Mouse (Mus musculus): Measurements from ENCODE around the gene Sf3a1. TPM values are rescaled to one million over a fixed set of nuclear protein-coding genes. Genes with fewer than 3 reads are reported as not detected.
"Not testable (repeated sequence)": the region's sequence is repeated elsewhere in the genome, so short reads cannot be mapped to it uniquely, and the experiment has no call there.

The Sf3a1 gene
- polyA plus RNA-seq, 1 experiment from 2014 or later: 71.6 TPM

GRCm38 (mm10) chr11:4160758-4161480 lies 769 bp downstream of the Sf3a1 start:
- H3K36me3 ChIP-seq: peaks cover 46% of the 10 kb centered on the region
- H3K4me3 ChIP-seq: peak overlapping the region; percentile 92
- peaks cover 67% of the 10 kb centered on the region for H3K4me1 ChIP-seq
- H3K27me3 ChIP-seq: no peaks in the 10 kb centered on the region
- H3K9me3 ChIP-seq: no peaks in the 10 kb centered on the region
- peak overlapping the region; percentile 93 for H3K4me2 ChIP-seq
- no peak for ATAC-seq (ENCODE audit: insufficient number of reproducible peaks, insufficient read depth, low FRiP score, low TSS enrichment, low read depth)
- WGBS: 6% methylated on average over 15 of the region's 15 CpGs
- peak overlapping the region; percentile 88 for H3K27ac ChIP-seq
- H3K9ac ChIP-seq: peak overlapping the region; percentile 93

GRCm38 (mm10) chr11:4164701-4165100 lies 4.6 kb downstream of the Sf3a1 start:
- H3K4me2 ChIP-seq: peak overlapping the region; percentile 43
- H3K27me3 ChIP-seq: no peaks in the 10 kb centered on the region
- peaks cover 45% of the 10 kb centered on the region for H3K4me1 ChIP-seq
- peaks cover 84% of the 10 kb centered on the region for H3K36me3 ChIP-seq
- peak overlapping the region; percentile 22; the same call in 1 of the 2 replicates for H3K9ac ChIP-seq
- ATAC-seq (ENCODE audit: insufficient number of reproducible peaks, insufficient read depth, low FRiP score, low TSS enrichment, low read depth): peak; percentile 74; the same call in 1 of the 2 replicates
- 33% methylated on average over 2 of the region's 2 CpGs for WGBS
- H3K9me3 ChIP-seq: no peaks in the 10 kb centered on the region
- H3K27ac ChIP-seq: peak overlapping the region; percentile 84
- H3K4me3 ChIP-seq: peak overlapping the region; percentile 3; the same call in 1 of the 2 replicates

GRCm38 (mm10) chr11:4166467-4167090 lies 6.4 kb downstream of the Sf3a1 start:
- no peak overlapping the region for H3K4me3 ChIP-seq
- no peak overlapping the region for H3K27ac ChIP-seq
- no peaks in the 10 kb centered on the region for H3K9me3 ChIP-seq
- H3K27me3 ChIP-seq: no peaks in the 10 kb centered on the region
- WGBS: 91% methylated on average over 7 of the region's 7 CpGs
- H3K36me3 ChIP-seq: peaks cover 97% of the 10 kb centered on the region
- H3K9ac ChIP-seq: no peak overlapping the region
- H3K4me2 ChIP-seq: no peak overlapping the region
- H3K4me1 ChIP-seq: peaks cover 37% of the 10 kb centered on the region
- ATAC-seq (ENCODE audit: insufficient number of reproducible peaks, insufficient read depth, low FRiP score, low TSS enrichment, low read depth): no peak

GRCm38 (mm10) chr11:4174586-4174985 lies 14.4 kb downstream of the Sf3a1 start:
- Histone ChIP-seq H3K4me3 (no peak overlapping the region), H3K9ac (no peak overlapping the region), H3K4me2 (no peak overlapping the region), H3K27me3 (no peaks in the 10 kb centered on the region), H3K36me3 (peaks cover 100% of the 10 kb centered on the region), H3K9me3 (no peaks in the 10 kb centered on the region), H3K4me1 (no peaks in the 10 kb centered on the region), H3K27ac (no peak overlapping the region)
- 87% methylated on average over 5 of the region's 5 CpGs for WGBS
- ATAC-seq (ENCODE audit: insufficient number of reproducible peaks, insufficient read depth, low FRiP score, low TSS enrichment, low read depth): no peak

- WGBS: 92% methylated on average over 4 of the region's 4 CpGs
- ATAC-seq (ENCODE audit: insufficient number of reproducible peaks, insufficient read depth, low FRiP score, low TSS enrichment, low read depth): no peak
- no peak overlapping the region for H3K4me3 ChIP-seq
Measured at GRCm38 (mm10) chr11:4177716-4178115, 17.6 kb downstream of the Sf3a1 start.

GRCm38 (mm10) chr11:4182061-4182460 lies 21.9 kb downstream of the Sf3a1 start:
- Histone ChIP-seq H3K4me3 (no peak overlapping the region), H3K36me3 (peaks cover 61% of the 10 kb centered on the region), H3K4me2 (no peak overlapping the region), H3K9me3 (no peaks in the 10 kb centered on the region), H3K9ac (no peak overlapping the region), H3K27ac (no peak overlapping the region), H3K4me1 (0 out of 2 replicates have a peak, but pooled peaks cover 2% of the 10 kb centered on the region), H3K27me3 (no peaks in the 10 kb centered on the region)
- 6% methylated on average over 1 of the region's 1 CpGs for WGBS
- ATAC-seq (ENCODE audit: insufficient number of reproducible peaks, insufficient read depth, low FRiP score, low TSS enrichment, low read depth): no peak

More at GRCm38 (mm10) chr11:4177716-4178115, 17.6 kb downstream of the Sf3a1 start:
- peaks cover 99% of the 10 kb centered on the region for H3K36me3 ChIP-seq
- H3K4me1 ChIP-seq: no peaks in the 10 kb centered on the region
- no peak overlapping the region for H3K4me2 ChIP-seq
- no peaks in the 10 kb centered on the region for H3K9me3 ChIP-seq
- H3K27me3 ChIP-seq: no peaks in the 10 kb centered on the region
- H3K9ac ChIP-seq: no peak overlapping the region
- H3K27ac ChIP-seq: no peak overlapping the region

GRCm38 (mm10) chr11:4183511-4183910 lies 23.4 kb downstream of the Sf3a1 start:
- ATAC-seq (ENCODE audit: insufficient number of reproducible peaks, insufficient read depth, low FRiP score, low TSS enrichment, low read depth): no peak
- H3K27ac ChIP-seq: no peak overlapping the region
- H3K27me3 ChIP-seq: no peaks in the 10 kb centered on the region
- H3K36me3 ChIP-seq: peaks cover 47% of the 10 kb centered on the region
- no peak overlapping the region for H3K4me3 ChIP-seq
- H3K9me3 ChIP-seq: no peaks in the 10 kb centered on the region
- H3K4me1 ChIP-seq: peaks cover 16% of the 10 kb centered on the region
- H3K4me2 ChIP-seq: no peak overlapping the region
- no peak overlapping the region for H3K9ac ChIP-seq

GRCm38 (mm10) chr11:4184251-4184952 lies 24.3 kb downstream of the Sf3a1 start:
- 74% methylated on average over 4 of the region's 4 CpGs for WGBS
- no peak overlapping the region for H3K27ac ChIP-seq

GRCm38 (mm10) chr11:4185480-4185879 lies 25.3 kb downstream of the Sf3a1 start:
- H3K9me3 ChIP-seq; H3K4me2 ChIP-seq; H3K4me3 ChIP-seq; H3K27ac ChIP-seq; H3K9ac ChIP-seq; ATAC-seq (ENCODE audit: insufficient number of reproducible peaks, insufficient read depth, low FRiP score, low TSS enrichment, low read depth); H3K27me3 ChIP-seq: not testable (repeated sequence)
- 88% methylated on average over 6 of the region's 6 CpGs for WGBS
- Histone ChIP-seq H3K36me3 (peaks cover 27% of the 10 kb centered on the region), H3K4me1 (peaks cover 28% of the 10 kb centered on the region)

More at GRCm38 (mm10) chr11:4184251-4184952, 24.3 kb downstream of the Sf3a1 start:
- peaks cover 38% of the 10 kb centered on the region for H3K36me3 ChIP-seq
- H3K9me3 ChIP-seq: no peaks in the 10 kb centered on the region
- H3K4me2 ChIP-seq: no peak overlapping the region
- no peak overlapping the region for H3K9ac ChIP-seq
- no peak for ATAC-seq (ENCODE audit: insufficient number of reproducible peaks, insufficient read depth, low FRiP score, low TSS enrichment, low read depth)
- H3K4me1 ChIP-seq: peaks cover 21% of the 10 kb centered on the region
- H3K4me3 ChIP-seq: no peak overlapping the region
- no peaks in the 10 kb centered on the region for H3K27me3 ChIP-seq

- no peaks in the 10 kb centered on the region for H3K27me3 ChIP-seq
- WGBS: under 1% methylated on average over 71 of the region's 71 CpGs
- H3K9me3 ChIP-seq: no peaks in the 10 kb centered on the region
- H3K4me3 ChIP-seq: peak within 1 kb of the TSS; percentile 73
- peak; percentile 99 for ATAC-seq (ENCODE audit: insufficient number of reproducible peaks, insufficient read depth, low FRiP score, low TSS enrichment, low read depth)
- H3K27ac ChIP-seq: peak within 1 kb of the TSS; percentile 60; the same call in 1 of the 2 replicates
- H3K4me1 ChIP-seq: peaks cover 40% of the 10 kb centered on the region
- H3K36me3 ChIP-seq: peaks cover 15% of the 10 kb centered on the region
- H3K4me2 ChIP-seq: peak within 1 kb of the TSS; percentile 86
- H3K9ac ChIP-seq: peak within 1 kb of the TSS; percentile 87
Measured at GRCm38 (mm10) chr11:4186486-4187317, 26.6 kb downstream of the Sf3a1 start, which contains the start of gene Tbc1d10a. Gene Tbc1d10a, plus strand, starts transcription at chr11:4186789.

- Histone ChIP-seq H3K4me1 (peaks cover 46% of the 10 kb centered on the region), H3K4me2 (peak overlapping the region; percentile 86), H3K9me3 (no peaks in the 10 kb centered on the region), H3K9ac (peak overlapping the region; percentile 87), H3K27me3 (no peaks in the 10 kb centered on the region), H3K27ac (no peak overlapping the region), H3K4me3 (peak overlapping the region; percentile 73), H3K36me3 (peaks cover 12% of the 10 kb centered on the region)
- 11% methylated on average over 9 of the region's 9 CpGs for WGBS
- ATAC-seq (ENCODE audit: insufficient number of reproducible peaks, insufficient read depth, low FRiP score, low TSS enrichment, low read depth): no peak
Measured at GRCm38 (mm10) chr11:4187318-4187700, 27.2 kb downstream of the Sf3a1 start.
